Mouse (Mus musculus) CH12.LX (cell line): Measurements from ENCODE around the gene Actl11. TPM values are rescaled to one million over a fixed set of nuclear protein-coding genes. Genes with fewer than 3 reads are reported as not detected.

ENCODE experiments used
- DNase-seq: peaks from one replicate; pipeline ENCODE4 v3.0.0-alpha.2; 2013; ENCODE audit errors: extremely low read depth
- H3K27ac ChIP-seq: 2 replicates; pipeline ENCODE4 v1.5.1; 2012; ENCODE audit warnings: low read depth, mild to moderate bottlenecking, control low read depth, moderate library complexity; ENCODE audit not compliant: insufficient read depth
- H3K27me3 ChIP-seq: replicated peaks from 2 replicates; pipeline ENCODE3; 2012; ENCODE audit warnings: inconsistent platforms
- H3K36me3 ChIP-seq, 2 experiments: replicated peaks in 1 of 2; 2 replicates each; pipeline versions ENCODE3 to v1.6.1; 2012; ENCODE audit warnings: inconsistent platforms in 1 of 2, low read length in 1 of 2, mild to moderate bottlenecking in 1 of 2, mixed read lengths in 1 of 2, moderate library complexity in 1 of 2; ENCODE audit not compliant: control insufficient read depth in 1 of 2, insufficient read depth in 1 of 2
- H3K4me1 ChIP-seq, 2 experiments: 2 replicates each; pipeline ENCODE4 v1.6.1; 2012; ENCODE audit warnings: inconsistent platforms in 1 of 2, moderate library complexity in 1 of 2; ENCODE audit not compliant: insufficient read depth in 2 of 2, control insufficient read depth in 1 of 2
- H3K4me2 ChIP-seq: 2 replicates; pipeline ENCODE4 v1.6.1; 2012; ENCODE audit warnings: low read depth, mild to moderate bottlenecking, control low read depth; ENCODE audit not compliant: poor library complexity, insufficient read depth, severe bottlenecking
- H3K4me3 ChIP-seq, 3 experiments: fragments of 150-350 bp in 1 of 3; sonication (generic) in 1 of 3; replicated peaks in 1 of 3; 2 replicates each; pipeline versions ENCODE3 to v1.5.1; 2011 to 2012; ENCODE audit warnings: low read depth in 2 of 3, low read length in 2 of 3, mild to moderate bottlenecking in 2 of 3, moderate library complexity in 2 of 3, control low read depth in 1 of 3, improper control_type of control experiment in 1 of 3, inconsistent platforms in 1 of 3, mixed read lengths in 1 of 3; ENCODE audit not compliant: poor library complexity in 1 of 3
- H3K79me2 ChIP-seq: replicated peaks from 2 replicates; pipeline ENCODE4 v1.6.1; 2012; ENCODE audit warnings: mild to moderate bottlenecking, moderate library complexity; ENCODE audit not compliant: control insufficient read depth, poor library complexity, insufficient read depth, severe bottlenecking; ENCODE audit errors: extremely low read depth
- H3K9ac ChIP-seq: 2 replicates; pipeline ENCODE4 v1.6.1; 2012; ENCODE audit warnings: low read depth, mild to moderate bottlenecking, control low read depth, moderate library complexity; ENCODE audit not compliant: insufficient read depth
- H3K9me3 ChIP-seq: replicated peaks from 2 replicates; pipeline ENCODE3; 2012; ENCODE audit warnings: low read length, inconsistent platforms, mixed read lengths
- CHD2 ChIP-seq: IDR thresholded peaks from 2 replicates; pipeline ENCODE4 v1.6.1; 2011; ENCODE audit warnings: low read length, improper control_type of control experiment
- CTCF ChIP-seq, 2 experiments: IDR thresholded peaks in 1 of 2; conservative IDR thresholded peaks in 1 of 2; 2 replicates each; pipeline ENCODE4 v1.5.1; 2011 to 2012; ENCODE audit warnings: low read depth in 2 of 2, low read length in 2 of 2, improper control_type of control experiment in 1 of 2, inconsistent platforms in 1 of 2, mild to moderate bottlenecking in 1 of 2, moderate library complexity in 1 of 2
- E2F4 ChIP-seq: IDR thresholded peaks from 2 replicates; pipeline ENCODE4 v1.6.1; 2011; ENCODE audit warnings: low read depth, low read length, improper control_type of control experiment; ENCODE audit not compliant: insufficient replicate concordance
- EP300 ChIP-seq: IDR thresholded peaks from 2 replicates; pipeline ENCODE4 v1.6.1; 2011; ENCODE audit warnings: low read length, improper control_type of control experiment
- ETS1 ChIP-seq: conservative IDR thresholded peaks from 2 replicates; pipeline ENCODE4 v1.6.1; 2012; ENCODE audit warnings: low read depth, mild to moderate bottlenecking, inconsistent platforms, low read length, improper control_type of control experiment, moderate library complexity
- GABPA ChIP-seq: IDR thresholded peaks from 2 replicates; pipeline ENCODE4 v1.6.1; 2012; ENCODE audit warnings: low read depth, low read length, improper control_type of control experiment, inconsistent platforms; ENCODE audit not compliant: insufficient replicate concordance
- HCFC1 ChIP-seq: IDR thresholded peaks from 2 replicates; pipeline ENCODE4 v1.6.1; 2012; ENCODE audit warnings: low read depth, mild to moderate bottlenecking, inconsistent platforms, low read length, improper control_type of control experiment
- IRF4 ChIP-seq: IDR thresholded peaks from 2 replicates; pipeline ENCODE4 v1.6.1; 2014; ENCODE audit warnings: low read depth, mild to moderate bottlenecking, inconsistent platforms, low read length, improper control_type of control experiment
- KAT2A ChIP-seq: IDR thresholded peaks from 2 replicates; pipeline ENCODE4 v1.6.1; 2012; ENCODE audit warnings: low read length, improper control_type of control experiment, inconsistent platforms; ENCODE audit not compliant: insufficient replicate concordance
- MAFK ChIP-seq: IDR thresholded peaks from 2 replicates; pipeline ENCODE4 v1.6.1; 2011; ENCODE audit warnings: low read length, improper control_type of control experiment; ENCODE audit not compliant: insufficient replicate concordance
- MAZ ChIP-seq: IDR thresholded peaks from 2 replicates; pipeline ENCODE4 v1.6.1; 2012; ENCODE audit warnings: low read depth, mild to moderate bottlenecking, inconsistent platforms, low read length, improper control_type of control experiment, moderate library complexity
- MEF2A ChIP-seq: IDR thresholded peaks from 2 replicates; pipeline ENCODE4 v1.6.1; 2014; ENCODE audit warnings: low read depth, mild to moderate bottlenecking, inconsistent platforms, low read length, improper control_type of control experiment, borderline replicate concordance
- MXI1 ChIP-seq: IDR thresholded peaks from 2 replicates; pipeline ENCODE4 v1.6.1; 2011; ENCODE audit warnings: mild to moderate bottlenecking, low read depth, low read length, improper control_type of control experiment
- MYC ChIP-seq: IDR thresholded peaks from 2 replicates; pipeline ENCODE4 v1.6.1; 2011; ENCODE audit warnings: low read depth, mild to moderate bottlenecking, improper control_type of control experiment, low read length
- POLR2A ChIP-seq: IDR thresholded peaks from 2 replicates; pipeline ENCODE4 v1.6.1; 2011; ENCODE audit warnings: low read depth, mild to moderate bottlenecking, improper control_type of control experiment, low read length
- POLR2AphosphoS2 ChIP-seq: IDR thresholded peaks from 2 replicates; pipeline ENCODE4 v1.6.1; 2011; ENCODE audit warnings: low read depth, low read length, improper control_type of control experiment
- RCOR1 ChIP-seq: conservative IDR thresholded peaks from 2 replicates; pipeline ENCODE4 v1.6.1; 2012; ENCODE audit warnings: low read depth, mild to moderate bottlenecking, inconsistent platforms, low read length, improper control_type of control experiment
- SIN3A ChIP-seq: IDR thresholded peaks from 2 replicates; pipeline ENCODE4 v1.6.1; 2012; ENCODE audit warnings: low read length, improper control_type of control experiment, inconsistent platforms
- SMC3 ChIP-seq: IDR thresholded peaks from 2 replicates; pipeline ENCODE4 v1.6.1; 2011; ENCODE audit warnings: low read depth, low read length, improper control_type of control experiment
- TBP ChIP-seq: conservative IDR thresholded peaks from 2 replicates; pipeline ENCODE4 v1.6.1; 2011; ENCODE audit warnings: low read depth, low read length, improper control_type of control experiment
- UBTF ChIP-seq: IDR thresholded peaks from 2 replicates; pipeline ENCODE4 v1.6.1; 2012; ENCODE audit warnings: low read depth, mild to moderate bottlenecking, inconsistent platforms, low read length, improper control_type of control experiment, moderate library complexity
- USF1 ChIP-seq: IDR thresholded peaks from 2 replicates; pipeline ENCODE4 v1.6.1; 2014; ENCODE audit warnings: low read depth, mild to moderate bottlenecking, inconsistent platforms, low read length, improper control_type of control experiment
- USF2 ChIP-seq: conservative IDR thresholded peaks from 2 replicates; pipeline ENCODE4 v1.6.1; 2011; ENCODE audit warnings: low read depth, low read length, improper control_type of control experiment
- ZC3H11A ChIP-seq: IDR thresholded peaks from 2 replicates; pipeline ENCODE4 v1.6.1; 2012; ENCODE audit warnings: low read depth, mild to moderate bottlenecking, inconsistent platforms, low read length, improper control_type of control experiment
- ZMIZ1 ChIP-seq: IDR thresholded peaks from 2 replicates; pipeline ENCODE4 v1.6.1; 2012; ENCODE audit warnings: low read depth, mild to moderate bottlenecking, inconsistent platforms, low read length, improper control_type of control experiment
- dilution Hi-C: fragments of 300-500 bp; cut with MboI; formaldehyde crosslinking; loops from 2 replicates; pipeline ENCODE4 v1.14.3; 2020; ENCODE audit warnings: low sequenced_read_pairs; ENCODE audit not compliant: extremely low pct_unique_long_range_greater_than_20kb, extremely low pct_ligation_motif_present
- in situ Hi-C: fragments of 300-500 bp; cut with MboI; formaldehyde crosslinking; loops from 3 replicates; pipeline ENCODE4 v1.14.3; 2019; ENCODE audit warnings: low sequenced_read_pairs, low pct_ligation_motif_present, low pct_unique_long_range_greater_than_20kb, mixed read lengths
- polyA plus RNA-seq: library from polyadenylated mRNA; unstranded; fragments of >175 nt; gene quantifications from 2 replicates; pipeline ENCODE4 v1.2.1, GENCODE M21; 2012; ENCODE audit warnings: low read depth; ENCODE audit not compliant: insufficient read length
- total RNA-seq, 2 experiments: library from RNA; depleted of rRNA; stranded (reverse); fragments of 300-350 nt in 1 of 2; fragments of >200 nt in 1 of 2; gene quantifications; 2 replicates each; pipeline ENCODE4 v1.2.3; 2012 to 2014

Gene Actl11
- total and polyA plus RNA-seq, 3 experiments: not detected

GRCm38 (mm10) chr9:107966676-107967075 lies 38.4 kb downstream of the Actl11 start:
- H3K27ac ChIP-seq: no peak overlapping the region
- TF ChIP-seq TBP (no peak), POLR2AphosphoS2 (no peak), POLR2A (no peak), ZC3H11A (no peak), MAZ (no peak), EP300 (no peak), UBTF (no peak), SMC3 (no peak)
- in situ Hi-C loops (loop anchor here (5.0 kb wide), 1 partner anchor 91 kb away; no protein-coding TSS in a partner anchor), dilution Hi-C loops (no loop called here)
- H3K4me2 ChIP-seq: no peak overlapping the region
- no peaks in the 10 kb centered on the region for H3K27me3 ChIP-seq
- H3K4me1 ChIP-seq: peaks cover 3 to 13% of the 10 kb centered on the region in 2 experiments
- DNase-seq: no peak
- no peaks in the 10 kb centered on the region for H3K9me3 ChIP-seq
- peaks cover 65 to 95% of the 10 kb centered on the region in 2 experiments for H3K36me3 ChIP-seq
- no peaks in the 10 kb centered on the region for H3K79me2 ChIP-seq
- no peak overlapping the region for H3K9ac ChIP-seq
- H3K4me3 ChIP-seq: no peak overlapping the region

GRCm38 (mm10) chr9:107967437-107967836 lies 39.2 kb downstream of the Actl11 start:
- in situ Hi-C loops (loop anchor here (5.0 kb wide), 1 partner anchor 90 kb away; no protein-coding TSS in a partner anchor), dilution Hi-C loops (no loop called here)
- Histone ChIP-seq H3K27ac (no peak overlapping the region), H3K4me3 (no peak overlapping the region), H3K36me3 (peaks cover 63 to 95% of the 10 kb centered on the region in 2 experiments), H3K4me2 (no peak overlapping the region), H3K9ac (no peak overlapping the region), H3K4me1 (peaks cover 0 to 5% of the 10 kb centered on the region in 2 experiments; a peak in 2 of 4 replicates), H3K79me2 (no peaks in the 10 kb centered on the region), H3K27me3 (no peaks in the 10 kb centered on the region), H3K9me3 (no peaks in the 10 kb centered on the region)
- TF ChIP-seq SIN3A: no peak
- TF ChIP-seq CHD2: no peak
- no peak for TF ChIP-seq UBTF
- TF ChIP-seq KAT2A: no peak
- TF ChIP-seq E2F4: no peak
- no peak for TF ChIP-seq HCFC1
- TF ChIP-seq ZMIZ1: no peak
- TF ChIP-seq USF2: no peak
- TF ChIP-seq RCOR1: no peak
- no peak for TF ChIP-seq MAFK
- TF ChIP-seq MXI1: no peak
- TF ChIP-seq GABPA: no peak
- no peak for TF ChIP-seq MYC
- no peak for TF ChIP-seq ETS1
- no peak for TF ChIP-seq TBP
- TF ChIP-seq CTCF (conservative IDR thresholded peaks at IDR 0.05 in 1 of 2, IDR thresholded peaks at IDR 0.05 in 1 of 2; ENCODE audit: low read depth in 2 of 2, low read length in 2 of 2): no peak
- no peak for TF ChIP-seq MEF2A
- no peak for TF ChIP-seq USF1
- TF ChIP-seq IRF4: no peak
- no peak for DNase-seq
